Mouse (Mus musculus): Measurements from ENCODE around the gene Rpl35a. TPM values are rescaled to one million over a fixed set of nuclear protein-coding genes. Genes with fewer than 3 reads are reported as not detected.

The Rpl35a gene
- polyA plus RNA-seq, 3 experiments from 2014 or later, result 1,095 to 1,593 (median 1,512) TPM

Other genes with a start within 250 kb of the Rpl35a start
- gene Smbd1, start 246.0 kb upstream of the Rpl35a start, polyA plus RNA-seq (2017; shearing (Covaris generic)), result not detected
- 10 to 100 TPM; 54.2 to 93.0 (median 62.4) TPM for gene Fyttd1, start 179.0 kb upstream of the Rpl35a start, polyA plus RNA-seq (2017; shearing (Covaris generic))
- gene Rubcn, start 178.7 kb upstream of the Rpl35a start, polyA plus RNA-seq (2017; shearing (Covaris generic)), result 10 to 100 TPM in 2 of 3 experiments, 1 to 10 TPM in 1; 9.3 to 15.1 (median 13.8) TPM
- 10 to 100 TPM; 19.6 to 23.6 (median 21.9) TPM for gene Lrch3, start 142.4 kb upstream of the Rpl35a start, polyA plus RNA-seq (2017; shearing (Covaris generic))
- 1 to 10 TPM in 2 of 3 experiments, under 1 TPM in 1; 0.86 to 2.4 (median 1.4) TPM for gene Iqcg, start 235 bp upstream of the Rpl35a start, polyA plus RNA-seq (2017; shearing (Covaris generic))
- under 1 TPM; 0.12 to 0.57 (median 0.24) TPM for gene Lmln, start 6.1 kb downstream of the Rpl35a start, polyA plus RNA-seq (2017; shearing (Covaris generic))
- 1 to 10 TPM; 5.7 to 8.9 (median 7.8) TPM for gene Osbpl11, start 128.6 kb downstream of the Rpl35a start, polyA plus RNA-seq (2017; shearing (Covaris generic))
- 100 to 1,000 TPM in 2 of 3 experiments, 10 to 100 TPM in 1; 87.4 to 113 (median 101) TPM for gene Snx4, start 195.0 kb downstream of the Rpl35a start, polyA plus RNA-seq (2017; shearing (Covaris generic))